Mouse (Mus musculus): Measurements from ENCODE around the gene Pknox1. TPM values are rescaled to one million over a fixed set of nuclear protein-coding genes. Genes with fewer than 3 reads are reported as not detected.

The Pknox1 gene
- polyA plus RNA-seq, 1 experiment from 2014 or later, result 24.8 TPM

- H3K36me3 ChIP-seq, result no peaks in the 10 kb centered on the region
- WGBS, result 91% methylated on average over 11 of the region's 11 CpGs
- peaks cover 22% of the 10 kb centered on the region for H3K4me1 ChIP-seq (replicated peaks)
- no peaks in the 10 kb centered on the region for H3K27me3 ChIP-seq (ENCODE audit: insufficient read depth, poor library complexity, severe bottlenecking)
- no peak for DNase-seq (ENCODE audit: low spot score)
- no peaks in the 10 kb centered on the region for H3K9me3 ChIP-seq
- no peak overlapping the region for H3K27ac ChIP-seq
- no peak overlapping the region for H3K4me3 ChIP-seq
These were observed 5.3 kb upstream of the Pknox1 start for GRCm38 (mm10) chr17:31559021-31559789.

DNA sequence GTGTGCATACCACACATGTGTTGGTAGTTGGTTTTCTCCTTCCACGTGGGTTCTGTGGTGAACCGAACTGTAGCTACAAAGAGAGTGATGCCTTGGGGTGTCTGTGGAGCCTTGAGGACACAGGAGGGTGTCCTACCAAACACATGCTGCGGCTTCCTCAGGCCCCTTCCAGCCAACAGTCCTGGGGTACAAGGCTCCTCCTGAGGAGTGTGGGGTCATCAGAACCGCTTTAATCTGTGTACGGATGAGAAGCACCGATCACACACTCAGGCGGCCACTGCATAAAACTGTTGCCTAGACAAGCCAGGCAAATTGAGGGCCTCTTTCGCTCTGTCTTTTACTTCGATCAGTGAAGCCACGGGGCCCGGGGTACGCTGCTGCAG, 911 bp upstream of the Pknox1 start:
- peak overlapping the region; percentile 85 for H3K4me3 ChIP-seq
- no peaks in the 10 kb centered on the region for H3K36me3 ChIP-seq
- no peak for DNase-seq (ENCODE audit: low spot score)
- peaks cover 37% of the 10 kb centered on the region for H3K4me1 ChIP-seq (replicated peaks)
- peak overlapping the region; percentile 97 for H3K27ac ChIP-seq
- 28% methylated on average over 12 of the region's 12 CpGs for WGBS
- H3K9me3 ChIP-seq, result no peaks in the 10 kb centered on the region
- H3K27me3 ChIP-seq (ENCODE audit: insufficient read depth, poor library complexity, severe bottlenecking), result no peaks in the 10 kb centered on the region

DNA sequence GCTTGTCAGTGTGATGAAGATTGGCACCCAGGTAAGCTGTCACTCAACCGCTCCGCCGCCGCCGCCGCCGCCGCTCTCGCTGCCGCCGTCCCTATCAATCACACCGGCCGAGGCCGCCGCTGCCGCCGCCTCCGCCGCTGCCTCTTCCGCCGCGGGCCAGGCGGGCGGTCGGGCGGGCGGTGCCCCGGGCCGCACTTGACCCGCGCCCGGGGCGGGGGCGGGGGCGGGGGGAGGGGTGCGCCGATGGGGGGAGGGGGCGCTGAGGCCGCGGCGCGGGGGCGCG, 265 bp downstream of the Pknox1 start:
- no peaks in the 10 kb centered on the region for H3K27me3 ChIP-seq (ENCODE audit: insufficient read depth, poor library complexity, severe bottlenecking)
- no peaks in the 10 kb centered on the region for H3K9me3 ChIP-seq
- H3K36me3 ChIP-seq, result no peaks in the 10 kb centered on the region
- 1% methylated on average over 40 of the region's 44 CpGs for WGBS
- H3K4me1 ChIP-seq (replicated peaks), result peaks cover 37% of the 10 kb centered on the region
- H3K4me3 ChIP-seq, result peak overlapping the region; percentile 85
- H3K27ac ChIP-seq, result peak overlapping the region; percentile 97
- DNase-seq (ENCODE audit: low spot score), result no peak

DNA sequence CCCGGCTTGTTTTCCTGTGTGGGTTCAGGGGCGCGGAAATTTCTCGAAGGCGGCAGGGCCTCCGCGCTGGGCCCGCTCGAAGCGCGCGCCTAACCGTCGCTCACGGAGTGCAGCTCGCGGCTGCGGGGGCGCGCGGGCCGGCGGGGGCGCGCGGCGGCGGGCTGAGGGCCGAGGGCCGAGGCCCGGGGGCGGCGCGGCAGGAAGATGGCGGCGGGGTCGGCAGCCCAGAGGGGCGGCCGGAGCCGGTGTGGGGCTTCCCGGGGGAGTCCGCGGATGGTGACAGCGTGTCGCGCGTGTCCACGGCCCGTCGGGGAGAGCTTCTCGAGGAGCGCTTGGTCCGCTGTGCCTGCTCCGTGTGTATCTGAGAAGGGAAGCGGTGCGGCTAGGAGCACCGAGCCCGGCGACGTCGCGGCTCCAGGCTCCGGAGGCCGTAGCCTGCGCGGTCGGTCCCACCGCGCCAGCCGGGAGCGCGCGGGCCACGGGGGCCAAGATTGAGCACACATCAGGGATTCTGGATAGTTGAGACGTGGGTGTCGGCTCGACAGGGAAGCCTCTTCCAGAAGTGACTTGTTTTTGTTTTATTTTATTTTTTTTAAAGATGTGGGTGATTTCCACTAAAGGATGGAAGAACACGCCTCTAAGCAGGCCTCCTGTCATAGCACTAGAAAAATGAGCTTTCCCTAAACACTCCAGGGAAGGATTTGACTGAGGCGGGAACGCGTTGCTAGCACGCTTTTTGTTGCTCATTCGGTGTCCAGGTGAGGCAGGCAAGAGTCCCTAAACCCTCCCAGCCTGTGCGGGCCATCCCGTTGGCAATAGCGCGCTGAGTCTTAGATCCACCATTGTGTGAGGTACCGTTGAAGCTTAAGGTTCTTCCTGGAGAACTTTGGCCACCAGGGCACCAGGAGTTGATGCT, 865 bp downstream of the Pknox1 start:
- peak; percentile 40 for DNase-seq (ENCODE audit: low spot score)
- Histone ChIP-seq H3K4me1 (replicated peaks) (peaks cover 37% of the 10 kb centered on the region), H3K27me3 (ENCODE audit: insufficient read depth, poor library complexity, severe bottlenecking) (no peaks in the 10 kb centered on the region), H3K27ac (peak overlapping the region; percentile 97), H3K4me3 (peak overlapping the region; percentile 85), H3K9me3 (no peaks in the 10 kb centered on the region), H3K36me3 (no peaks in the 10 kb centered on the region)
- WGBS, result under 1% methylated on average over 87 of the region's 88 CpGs

- Histone ChIP-seq H3K27me3 (ENCODE audit: insufficient read depth, poor library complexity, severe bottlenecking) (no peaks in the 10 kb centered on the region), H3K9me3 (no peaks in the 10 kb centered on the region), H3K4me3 (peak overlapping the region; percentile 85), H3K4me1 (replicated peaks) (peaks cover 37% of the 10 kb centered on the region), H3K36me3 (no peaks in the 10 kb centered on the region), H3K27ac (peak overlapping the region; percentile 97)
- DNase-seq (ENCODE audit: low spot score), result no peak
- WGBS, result 78% methylated on average over 6 of the region's 6 CpGs
These were observed 1.7 kb downstream of the Pknox1 start for GRCm38 (mm10) chr17:31566276-31566675.

DNA sequence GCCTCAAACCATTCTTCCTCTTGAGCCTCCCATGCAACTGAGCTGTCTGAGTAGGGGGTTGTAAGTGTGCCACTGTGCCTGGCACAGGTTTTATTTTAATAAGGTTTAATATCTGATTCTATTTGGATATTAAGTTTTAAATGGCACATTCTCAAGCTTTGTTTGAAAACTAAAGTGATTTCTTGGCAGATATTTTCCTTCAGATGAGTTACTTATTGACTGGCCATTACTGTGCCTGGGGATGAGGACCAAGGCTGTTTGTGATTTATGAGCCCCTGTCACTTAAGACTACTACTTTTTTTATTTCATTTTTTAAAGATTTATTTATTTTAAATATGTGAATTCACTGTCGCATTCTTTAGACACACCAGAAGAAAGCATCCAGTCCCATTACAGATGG, 5.2 kb downstream of the Pknox1 start:
- whole genome bisulfite sequencing, result 89% methylated on average over 1 of the region's 1 CpGs
- Histone ChIP-seq H3K4me1 (replicated peaks) (peaks cover 30% of the 10 kb centered on the region), H3K9me3 (no peaks in the 10 kb centered on the region), H3K27ac (no peak overlapping the region), H3K27me3 (ENCODE audit: insufficient read depth, poor library complexity, severe bottlenecking) (no peaks in the 10 kb centered on the region), H3K36me3 (no peaks in the 10 kb centered on the region), H3K4me3 (no peak overlapping the region)
- DNase-seq (ENCODE audit: low spot score), result no peak

GRCm38 (mm10) chr17:31570321-31570925, 5.9 kb downstream of the Pknox1 start:
- 91% methylated on average over 9 of the region's 9 CpGs for whole genome bisulfite sequencing
- no peak for DNase-seq (ENCODE audit: low spot score)

GRCm38 (mm10) chr17:31571689-31572088, 7.2 kb downstream of the Pknox1 start:
- DNase-seq (ENCODE audit: low spot score), result no peak
- WGBS, result 91% methylated on average over 5 of the region's 5 CpGs
- Histone ChIP-seq H3K27ac (no peak overlapping the region), H3K9me3 (no peaks in the 10 kb centered on the region), H3K4me1 (replicated peaks) (peaks cover 16% of the 10 kb centered on the region), H3K36me3 (peaks cover 4% of the 10 kb centered on the region; the same call in 1 of the 2 replicates), H3K27me3 (ENCODE audit: insufficient read depth, poor library complexity, severe bottlenecking) (no peaks in the 10 kb centered on the region), H3K4me3 (no peak overlapping the region)

More at GRCm38 (mm10) chr17:31570321-31570925, 5.9 kb downstream of the Pknox1 start:
- H3K9me3 ChIP-seq, result no peaks in the 10 kb centered on the region
- no peak overlapping the region for H3K27ac ChIP-seq
- H3K27me3 ChIP-seq (ENCODE audit: insufficient read depth, poor library complexity, severe bottlenecking), result no peaks in the 10 kb centered on the region
- H3K4me1 ChIP-seq (replicated peaks), result peaks cover 29% of the 10 kb centered on the region
- H3K4me3 ChIP-seq, result no peak overlapping the region
- peaks cover 2% of the 10 kb centered on the region; the same call in 1 of the 2 replicates for H3K36me3 ChIP-seq

DNA sequence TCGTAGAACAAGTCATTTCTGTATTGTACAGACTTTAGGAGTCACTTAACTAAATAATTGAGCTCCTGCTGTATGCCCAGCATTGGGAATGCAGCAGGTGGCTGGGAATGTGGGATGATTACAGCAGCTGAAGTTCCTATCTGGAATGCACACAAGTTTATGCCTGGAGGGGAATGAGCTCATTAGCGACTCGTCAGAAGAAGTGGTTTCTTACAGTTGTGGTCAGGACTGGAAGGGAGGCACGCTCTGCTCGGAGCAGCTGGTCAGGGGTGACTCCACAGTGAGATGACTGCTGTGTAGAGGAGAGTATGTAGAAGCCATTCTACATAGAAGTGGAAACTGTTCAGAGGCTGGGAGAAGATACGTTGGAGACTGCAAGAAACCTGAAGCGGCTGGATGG, 10.1 kb downstream of the Pknox1 start:
- 90% methylated on average over 7 of the region's 7 CpGs for WGBS
- no peaks in the 10 kb centered on the region for H3K27me3 ChIP-seq (ENCODE audit: insufficient read depth, poor library complexity, severe bottlenecking)
- peaks cover 4% of the 10 kb centered on the region; the same call in 1 of the 2 replicates for H3K36me3 ChIP-seq
- no peaks in the 10 kb centered on the region for H3K4me1 ChIP-seq (replicated peaks)
- H3K9me3 ChIP-seq, result no peaks in the 10 kb centered on the region
- no peak for DNase-seq (ENCODE audit: low spot score)
- H3K27ac ChIP-seq, result no peak overlapping the region
- no peak overlapping the region for H3K4me3 ChIP-seq

DNA sequence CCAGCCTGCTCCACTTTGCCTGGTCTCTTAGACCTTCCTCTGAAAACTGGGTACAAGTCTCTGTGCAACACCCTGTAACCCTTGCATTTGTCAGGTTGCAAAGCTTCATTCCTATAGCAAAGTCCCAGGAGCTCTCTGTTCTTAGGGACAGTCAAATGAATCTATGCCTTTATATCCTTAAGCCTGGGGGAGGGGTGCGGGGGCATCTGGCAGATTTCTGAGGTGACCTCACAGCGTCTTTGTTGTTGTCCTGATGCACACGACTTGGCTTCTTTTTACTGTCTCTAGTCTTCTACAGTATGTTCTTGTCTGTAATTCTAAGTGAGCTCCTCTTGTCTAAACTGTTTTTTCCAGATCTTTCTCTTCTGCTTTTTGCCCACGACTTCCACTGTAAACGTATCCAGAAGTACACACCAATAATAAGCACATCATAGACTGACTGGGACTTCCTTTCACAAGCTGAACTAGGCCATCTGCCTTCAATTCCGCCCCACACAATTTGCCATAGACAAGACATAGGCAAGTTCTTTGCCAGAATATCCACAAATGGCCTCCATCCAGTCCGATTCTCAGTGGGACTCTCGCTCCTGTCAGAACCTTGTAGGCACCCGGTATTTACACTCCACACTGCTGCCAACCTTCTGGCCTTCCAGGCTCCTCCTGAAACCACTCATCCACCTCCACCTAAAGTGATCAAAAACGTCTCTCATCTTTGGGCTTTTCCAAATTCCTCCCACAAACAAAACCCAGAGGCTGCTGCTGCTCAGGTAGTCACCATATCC, 12.1 kb downstream of the Pknox1 start:
- no peaks in the 10 kb centered on the region for H3K27me3 ChIP-seq (ENCODE audit: insufficient read depth, poor library complexity, severe bottlenecking)
- H3K4me3 ChIP-seq, result no peak overlapping the region

GRCm38 (mm10) chr17:31580344-31580743, 15.8 kb downstream of the Pknox1 start:
- H3K27me3 ChIP-seq (ENCODE audit: insufficient read depth, poor library complexity, severe bottlenecking), result no peaks in the 10 kb centered on the region
- peaks cover 9% of the 10 kb centered on the region for H3K36me3 ChIP-seq
- DNase-seq (ENCODE audit: low spot score), result no peak
- H3K27ac ChIP-seq, result peak overlapping the region; percentile 59; the same call in 1 of the 2 replicates
- H3K9me3 ChIP-seq, result no peaks in the 10 kb centered on the region
- WGBS, result 74% methylated on average over 3 of the region's 3 CpGs
- peaks cover 25% of the 10 kb centered on the region for H3K4me1 ChIP-seq (replicated peaks)
- H3K4me3 ChIP-seq, result no peak overlapping the region

More for the DNA sequence above, 12.1 kb downstream of the Pknox1 start:
- no peak for DNase-seq (ENCODE audit: low spot score)
- no peak overlapping the region for H3K27ac ChIP-seq
- peaks cover 4% of the 10 kb centered on the region; the same call in 1 of the 2 replicates for H3K36me3 ChIP-seq
- no peaks in the 10 kb centered on the region for H3K9me3 ChIP-seq
- H3K4me1 ChIP-seq (replicated peaks), result peaks cover 17% of the 10 kb centered on the region
- 90% methylated on average over 10 of the region's 10 CpGs for WGBS

DNA sequence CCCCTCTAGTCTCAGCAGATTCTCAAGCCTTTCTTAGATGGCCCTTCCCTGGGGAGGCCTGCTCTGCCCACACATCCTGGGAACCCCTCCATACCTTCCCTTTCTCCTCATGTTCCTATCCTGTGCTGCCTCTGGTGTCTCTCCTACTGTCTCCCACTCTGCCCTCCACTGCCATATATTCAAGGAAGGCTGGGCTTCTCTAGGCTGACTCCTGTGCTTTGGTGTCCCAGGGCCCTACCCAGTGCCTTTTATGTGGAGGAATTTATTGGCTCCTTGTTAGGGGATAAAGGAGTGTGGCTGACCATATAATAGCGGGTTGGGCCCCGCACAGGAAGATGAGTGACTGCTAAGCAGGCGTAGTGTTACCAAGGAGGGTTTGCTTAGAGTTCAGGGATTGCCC, 18.7 kb downstream of the Pknox1 start:
- H3K36me3 ChIP-seq, result peaks cover 17% of the 10 kb centered on the region
- H3K27ac ChIP-seq, result no peak overlapping the region
- peaks cover 30% of the 10 kb centered on the region for H3K4me1 ChIP-seq (replicated peaks)
- no peaks in the 10 kb centered on the region for H3K27me3 ChIP-seq (ENCODE audit: insufficient read depth, poor library complexity, severe bottlenecking)
- H3K9me3 ChIP-seq, result no peaks in the 10 kb centered on the region
- no peak overlapping the region for H3K4me3 ChIP-seq
- no peak for DNase-seq (ENCODE audit: low spot score)
- WGBS, result 85% methylated on average over 3 of the region's 3 CpGs
